Mouse (Mus musculus) monocyte, adult 5-6 weeks (primary cell): ENCODE measurements at regions not wholly inside any gene's neighbourhood (a gene's known extent, or its start where the extent isn't known, plus 50 kb on each side); places are given as distances from the start of the nearest gene placed in this dataset.
A peak's percentile ranks its signal among the peaks of the same experiment; 100 is the strongest.

Source experiments
- ATAC-seq: fragments of 153-309, 156-312 bp; replicated peaks from 2 replicates; pipeline ENCODE4 v1.8.0; 2017; ENCODE audit warnings: mild to moderate bottlenecking; ENCODE audit not compliant: low TSS enrichment, insufficient number of reproducible peaks, severe bottlenecking, poor library complexity, low FRiP score

DNA sequence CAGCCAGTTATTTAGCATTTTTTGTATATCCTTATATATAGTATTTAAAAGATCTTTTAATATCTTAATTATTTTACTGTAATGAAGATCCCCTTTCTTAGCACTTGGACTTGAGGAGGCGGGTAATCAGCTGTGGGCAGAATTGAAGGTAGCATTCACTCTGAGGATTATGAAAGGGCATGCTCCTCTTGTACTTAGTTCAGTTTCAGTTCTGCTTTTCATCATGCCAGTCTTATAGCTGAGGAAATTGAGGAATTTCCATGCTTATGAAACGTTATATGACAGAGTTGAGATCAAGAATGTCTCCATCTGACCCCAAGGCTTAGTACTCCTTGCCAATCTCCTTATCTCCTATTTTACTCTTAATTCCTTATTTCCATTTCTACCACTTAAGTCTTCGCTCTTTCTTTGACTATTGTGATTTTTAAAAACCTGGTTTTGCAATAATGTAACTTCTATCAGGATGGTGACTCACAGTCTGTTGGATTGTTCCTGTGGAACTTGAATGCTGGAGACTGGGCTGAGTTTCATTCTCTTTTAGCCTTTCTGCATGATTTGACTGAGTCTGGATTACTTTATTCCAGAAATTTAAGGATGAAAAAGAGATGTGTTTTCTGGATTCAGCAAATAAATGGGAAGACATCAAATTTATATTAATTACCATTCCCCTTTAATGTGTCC, 133.6 kb downstream of the Papss1 start:
- peak; percentile 84 for ATAC-seq

GRCm38 (mm10) chr3:131703134-131703533, 138.6 kb downstream of the Papss1 start:
- no peak for ATAC-seq

DNA sequence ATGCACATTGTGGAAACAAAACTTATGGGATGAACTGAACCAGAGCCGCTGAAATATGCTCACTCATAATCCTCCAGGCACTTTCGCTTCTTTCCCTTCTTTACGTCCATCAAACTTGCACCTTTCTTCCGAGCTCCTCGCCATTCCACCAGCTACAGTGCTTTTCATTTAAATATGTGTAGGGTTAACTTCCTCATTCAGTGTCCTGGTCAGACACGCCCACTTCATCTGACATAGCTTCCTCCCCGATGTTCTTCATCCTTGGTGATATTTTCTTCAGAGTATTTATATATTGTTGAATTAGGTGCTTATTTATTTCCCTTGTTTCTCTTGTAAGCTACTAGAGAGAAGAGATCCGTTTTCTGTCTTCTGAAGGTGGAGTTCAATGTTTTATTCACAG, 149.0 kb downstream of the Papss1 start:
- no peak for ATAC-seq

DNA sequence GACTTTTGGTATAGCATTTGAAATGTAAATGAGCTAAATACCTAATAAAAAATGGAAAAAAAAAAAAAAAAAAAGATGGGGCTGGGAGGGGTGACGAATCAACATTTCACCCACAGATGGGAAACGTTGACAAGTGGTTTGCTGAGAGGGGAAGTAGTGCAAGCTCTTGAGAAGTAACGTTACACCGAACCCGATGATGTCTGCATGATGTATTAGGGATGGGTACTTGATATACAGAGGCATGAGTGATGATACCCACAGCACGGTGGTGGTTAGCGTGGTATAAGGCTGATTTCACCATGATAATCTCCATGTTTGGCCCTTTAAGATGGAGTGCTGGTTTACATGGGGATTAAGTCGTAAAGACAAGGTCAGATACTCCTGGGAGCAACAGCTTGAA, 154.2 kb downstream of the Papss1 start:
- no peak for ATAC-seq

DNA sequence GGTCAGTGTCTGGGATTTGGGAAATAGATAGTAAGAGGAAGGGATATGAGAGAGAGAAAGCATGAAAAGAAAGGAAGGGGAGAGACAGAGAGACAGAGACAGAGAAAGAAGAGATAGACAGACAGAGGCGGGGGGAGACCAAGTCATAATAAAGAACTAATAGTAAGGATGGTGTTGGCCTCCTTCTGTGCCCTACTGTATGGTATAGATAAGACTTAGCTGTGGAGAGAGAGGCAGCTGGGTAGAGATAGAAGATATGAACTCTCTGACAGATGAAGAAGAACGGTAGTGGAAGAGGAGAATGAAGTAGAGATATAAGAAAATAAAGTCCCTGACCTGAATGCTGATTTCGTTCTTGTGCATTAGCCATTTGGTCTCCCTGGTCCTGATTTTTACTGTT, 164.1 kb downstream of the Papss1 start:
- no peak for ATAC-seq

- no peak for ATAC-seq
These were observed 169.7 kb downstream of the Papss1 start for GRCm38 (mm10) chr3:131734226-131734625.

DNA sequence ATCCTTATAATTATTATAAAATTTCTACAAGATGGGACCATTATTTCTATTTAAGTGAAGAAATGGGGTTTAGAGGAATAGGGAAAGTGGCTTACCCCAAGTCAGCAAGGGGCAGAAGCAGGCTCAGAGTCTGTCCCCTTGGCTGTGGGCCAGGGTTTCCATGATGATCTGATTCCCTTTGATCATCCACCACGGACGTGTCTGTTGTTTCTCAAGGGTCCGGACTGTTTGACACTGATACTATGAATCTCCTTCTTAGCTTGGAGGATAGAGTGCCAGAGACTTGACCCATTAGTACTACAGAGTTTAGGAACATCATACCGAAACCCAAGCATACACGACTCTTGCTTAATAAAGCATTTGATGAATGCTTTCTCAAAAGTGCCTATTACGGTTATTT, 172.9 kb downstream of the Papss1 start:
- no peak for ATAC-seq

GRCm38 (mm10) chr3:131737953-131738598, 173.5 kb downstream of the Papss1 start:
- no peak for ATAC-seq

DNA sequence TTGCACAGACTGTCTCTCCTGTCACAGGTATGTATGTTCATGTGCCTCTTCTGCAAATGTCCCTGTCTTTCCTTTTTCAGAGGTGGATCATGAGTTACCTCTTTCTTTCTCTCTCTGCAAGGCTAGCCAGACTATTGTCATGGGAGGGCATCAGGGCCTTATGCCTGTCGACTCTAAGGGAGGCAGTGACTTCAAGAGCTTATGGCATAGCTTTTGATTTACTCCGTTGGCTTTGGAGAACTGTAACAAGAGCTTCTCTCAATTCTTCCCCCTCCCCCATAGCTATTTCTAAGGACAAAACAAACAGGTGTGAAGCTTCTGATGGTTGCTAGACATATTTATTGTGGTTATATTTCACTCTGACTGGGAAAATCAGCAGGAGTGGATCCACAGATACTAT, 191.0 kb downstream of the Papss1 start:
- no peak for ATAC-seq

GRCm38 (mm10) chr3:131756126-131756525, 191.6 kb downstream of the Papss1 start:
- no peak for ATAC-seq

- ATAC-seq, result no peak
These were observed 205.4 kb downstream of the Papss1 start for GRCm38 (mm10) chr3:131769976-131770375.

DNA sequence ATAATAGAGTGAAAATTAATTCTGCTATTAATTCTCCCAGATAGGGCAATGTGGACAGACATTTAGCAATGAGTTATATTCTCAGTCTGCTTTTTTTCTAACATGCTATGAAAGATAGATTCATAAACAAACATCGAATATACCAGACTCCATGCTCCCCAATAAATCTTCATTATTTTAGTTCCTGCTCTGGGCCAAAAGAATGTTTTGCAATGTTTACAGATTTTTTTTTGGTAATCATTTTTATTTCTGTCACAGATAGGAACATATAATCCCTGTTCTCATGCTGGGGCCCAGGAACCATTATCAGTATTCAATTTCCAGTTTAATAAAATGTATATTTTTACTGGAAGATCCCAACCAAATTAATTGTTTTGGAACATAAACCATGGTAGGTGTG, 205.9 kb downstream of the Papss1 start:
- no peak for ATAC-seq

DNA sequence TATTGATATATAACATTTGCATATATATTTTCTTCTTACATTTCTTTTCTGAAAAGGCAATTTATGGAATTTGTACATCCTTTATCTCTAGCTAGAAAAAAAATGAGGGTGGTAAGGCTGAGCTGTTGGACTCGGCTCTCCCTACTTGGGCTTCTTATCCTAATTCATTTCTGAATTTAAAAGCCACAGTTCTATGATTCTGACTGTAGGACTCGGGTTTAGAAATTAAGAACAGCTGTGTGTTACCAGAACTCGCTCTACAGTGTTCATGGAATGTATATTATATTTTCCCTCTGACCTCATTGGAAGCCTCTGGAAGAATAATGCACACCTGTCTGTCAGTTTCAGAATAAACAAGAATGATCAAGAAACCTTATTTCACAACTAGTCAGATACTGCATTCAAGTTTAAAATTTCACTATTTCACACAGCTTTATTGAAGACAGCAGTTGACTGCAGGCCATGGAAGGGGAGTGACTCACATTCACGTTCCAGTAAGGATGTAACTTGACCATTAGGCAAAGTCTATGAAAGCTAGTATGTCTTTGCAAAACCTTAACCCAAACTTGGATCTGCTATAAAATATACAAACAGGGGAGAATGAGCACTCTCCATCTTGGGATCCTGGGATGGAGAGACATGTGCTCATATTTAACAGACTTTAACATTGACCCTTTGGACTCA, 207.4 kb downstream of the Papss1 start:
- no peak for ATAC-seq

GRCm38 (mm10) chr3:131772593-131772992, 208.0 kb downstream of the Papss1 start:
- ATAC-seq, result no peak

GRCm38 (mm10) chr3:131775431-131775830, 210.9 kb downstream of the Papss1 start:
- ATAC-seq, result no peak

- no peak for ATAC-seq
These were observed 212.1 kb downstream of the Papss1 start for GRCm38 (mm10) chr3:131776650-131777049.

GRCm38 (mm10) chr3:131779803-131780202, 215.2 kb downstream of the Papss1 start:
- no peak for ATAC-seq

GRCm38 (mm10) chr3:131785524-131785923, 221.0 kb downstream of the Papss1 start:
- ATAC-seq, result no peak

DNA sequence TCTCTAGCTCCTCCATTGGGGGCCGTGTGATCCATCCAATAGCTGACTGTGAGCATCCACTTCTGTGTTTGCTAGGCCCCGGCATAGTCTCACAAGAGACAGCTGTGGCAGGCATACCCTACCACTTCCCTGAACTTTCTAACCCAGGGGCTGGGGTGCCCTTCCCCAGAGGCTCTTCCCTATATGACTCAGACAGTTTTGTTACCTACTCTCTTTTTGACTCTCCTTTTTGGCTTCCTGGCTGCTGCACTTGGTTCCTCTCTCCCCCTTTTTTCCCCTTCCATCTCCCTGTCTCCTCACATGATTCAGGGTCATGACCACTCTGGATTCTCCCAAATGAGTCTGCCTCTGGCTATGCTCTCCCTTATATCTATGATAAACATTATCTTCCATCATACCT, 223.8 kb downstream of the Papss1 start:
- ATAC-seq, result no peak

GRCm38 (mm10) chr3:131789177-131789576, 224.6 kb downstream of the Papss1 start:
- ATAC-seq, result no peak
